Mouse (Mus musculus) lung, adult 2 months (tissue): ENCODE results near the gene Trpm2.

ENCODE experiments used
- CTCF ChIP-seq: fragments of 200-500 bp; IDR thresholded peaks from 2 replicates; pipeline ENCODE4 v1.5.1; 2011; ENCODE audit warnings: mild to moderate bottlenecking, low read length, control low read depth; ENCODE audit not compliant: insufficient read depth
- POLR2A ChIP-seq: fragments of 200-500 bp; IDR thresholded peaks from 2 replicates; pipeline ENCODE4 v1.6.1; 2011; ENCODE audit warnings: low read depth, mild to moderate bottlenecking, control low read depth, low read length, borderline replicate concordance; ENCODE audit errors: extremely low read depth

DNA sequence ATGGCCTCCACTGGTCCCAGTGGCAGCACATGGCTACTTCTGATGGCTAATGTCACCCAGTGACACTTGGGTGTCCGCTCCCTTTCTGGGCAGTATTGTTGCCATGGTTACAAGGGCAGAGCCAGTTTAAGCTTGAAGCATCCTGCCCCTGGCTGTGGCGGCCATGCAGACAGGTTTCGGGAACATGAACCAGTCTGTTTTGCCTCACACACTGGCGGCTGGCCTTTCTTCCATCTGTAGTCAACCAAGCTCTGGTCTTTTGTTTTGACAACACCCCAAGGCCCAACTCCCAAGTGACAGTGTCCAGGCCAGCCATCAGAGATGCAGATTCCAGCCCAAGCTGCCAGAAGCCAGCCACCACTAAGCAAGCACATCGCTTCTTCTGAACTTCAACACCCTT is 74.8 kb downstream of the Trpm2 start:
- TF ChIP-seq CTCF (no peak), POLR2A (no peak)
